Mouse (Mus musculus) liver, adult 2 months (tissue): ENCODE results near the gene Ccdc58.

Experiments
- CTCF ChIP-seq: fragments of 200-500 bp; IDR thresholded peaks from 2 replicates; pipeline ENCODE4 v1.5.1; 2011; ENCODE audit warnings: low read depth, low read length, control low read depth
- POLR2A ChIP-seq: fragments of 200-500 bp; IDR thresholded peaks from 2 replicates; pipeline ENCODE4 v1.6.1; 2011; ENCODE audit warnings: low read length, control low read depth; ENCODE audit not compliant: insufficient read depth; ENCODE audit errors: extremely low read depth

DNA sequence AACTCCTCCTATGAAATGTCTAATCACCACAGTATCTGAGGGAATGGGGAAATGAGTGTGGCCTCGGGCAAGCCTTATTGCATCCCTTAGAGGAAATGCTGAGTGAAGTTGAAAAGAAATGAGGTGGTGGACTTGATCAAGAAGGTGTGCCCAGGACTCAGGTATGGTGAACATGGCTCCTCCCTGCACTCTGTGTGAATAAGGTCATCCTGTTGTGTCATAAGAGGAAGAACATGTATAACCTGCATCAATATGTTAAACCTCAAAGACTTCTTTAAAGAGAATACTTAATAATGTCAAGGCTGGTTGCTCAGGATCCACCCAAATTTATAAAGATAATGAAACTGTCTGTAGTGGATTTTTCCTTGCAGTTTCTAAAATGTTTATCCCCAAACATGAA is 59.7 kb downstream of the Ccdc58 start, which contains the start of gene Csta1:
- TF ChIP-seq CTCF, result no peak
- no peak for TF ChIP-seq POLR2A
